Mouse (Mus musculus) Patski (cell line): ENCODE measurements around the gene Gm20388. TPM values are rescaled to one million over a fixed set of nuclear protein-coding genes. Genes with fewer than 3 reads are reported as not detected.

Experiments
- ATAC-seq: fragments of 100-300 bp; one replicate; pipeline ENCODE4 v1.8.0; 2021
- CTCF ChIA-PET: fragments of 350-600 bp; sonication (Branson Sonifier 250); formaldehyde crosslinking; loops from one replicate; lab custom pipeline; 2022; ENCODE audit warnings: inconsistent platforms; lab: Charles Lee
- POLR2A ChIA-PET: fragments of 350-600 bp; sonication (Branson Sonifier 250); formaldehyde crosslinking; loops from one replicate; lab custom pipeline; 2022; ENCODE audit warnings: antibody characterized with exemption, inconsistent platforms; lab: Charles Lee
- DNase-seq: peaks from one replicate; pipeline ENCODE4 v3.0.0-alpha.2; 2011; ENCODE audit warnings: low read depth, low spot score
- H3K27me3 ChIP-seq: fragments of 371-371 bp; one replicate; pipeline ENCODE4 v1.5.1; 2021
- CTCF ChIP-seq: fragments of 100-300 bp; IDR thresholded peaks from one replicate; pipeline ENCODE4 v1.5.1; 2021
- in situ Hi-C: fragments of 300-500 bp; cut with MboI; formaldehyde crosslinking; loops from 3 replicates; pipeline ENCODE4 v1.11.1; 2018; ENCODE audit warnings: low pct_unique_long_range_greater_than_20kb, mixed read lengths
- polyA plus RNA-seq: library from polyadenylated mRNA; unstranded; gene quantifications from one replicate; pipeline ENCODE4 v1.2.3, GENCODE M21; 2021

Gm20388 gene
- polyA plus RNA-seq, 1 experiment from 2014 or later = 86.7 TPM

DNA sequence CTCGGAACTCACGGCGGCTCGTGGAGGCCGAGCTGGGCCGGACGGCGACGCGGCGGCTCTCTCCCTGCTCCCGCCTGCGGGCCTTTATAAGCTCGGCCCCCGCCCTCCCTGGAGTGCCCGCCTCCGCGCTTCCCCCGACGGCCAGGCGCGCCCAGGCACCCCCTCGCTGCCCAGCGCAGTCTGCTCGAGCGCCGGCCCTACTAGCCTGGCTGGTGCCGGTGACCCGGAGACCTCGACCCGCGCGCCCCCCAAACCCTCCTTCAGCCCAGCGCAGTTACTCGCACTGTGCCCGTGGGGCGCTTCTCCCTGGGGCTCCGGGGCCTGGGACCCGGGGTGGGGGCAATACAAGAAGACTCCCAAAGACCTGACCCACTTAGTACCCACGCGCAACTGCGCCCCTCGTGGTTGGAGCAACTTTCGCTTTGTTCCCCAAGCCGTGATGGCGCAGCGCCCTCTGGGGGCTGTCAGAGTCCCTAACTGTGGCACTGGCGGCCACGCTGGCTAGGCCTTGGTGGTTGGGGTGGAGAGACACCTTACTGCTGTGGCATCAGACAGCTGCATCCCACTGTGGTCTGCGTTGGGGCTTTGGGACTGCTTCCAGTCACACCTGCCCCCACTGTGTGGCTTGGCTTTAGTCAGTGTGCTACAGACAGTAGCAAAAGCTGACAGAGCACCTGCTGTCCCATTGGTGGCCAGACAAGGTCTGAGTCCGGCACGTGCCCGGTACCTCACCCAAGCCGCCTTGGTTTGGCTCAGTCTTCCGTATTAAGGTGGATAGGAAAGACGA lies 2640.8 kb downstream of the Gm20388 start, which contains the start of gene Piezo1:
TSS of gene Piezo1 (minus strand) at position 65 of the 787 bp plus-strand sequence.
- in situ Hi-C loops = loop anchor here (10.0 kb wide), 1 partner anchor 47 kb away; no protein-coding TSS in a partner anchor
- POLR2A ChIA-PET = interaction anchor here (0.9 to 6.6 kb wide), 6 partner anchors 27 to 63 kb away, joined by 3 to 55 read pairs (median 4); no protein-coding TSS in a partner anchor
- ATAC-seq (peak; percentile 65), DNase-seq (no peak)
- CTCF ChIA-PET = interaction anchor here (0.6 to 3.4 kb wide), 11 partner anchors 14 to 149 kb away, joined by 3 to 18 read pairs (median 3); no protein-coding TSS in a partner anchor
- TF ChIP-seq CTCF = no peak
- H3K27me3 ChIP-seq = no peaks in the 10 kb centered on the region

GRCm38 (mm10) chr8:122554786-122555185 lies 2644.1 kb downstream of the Gm20388 start:
- TF ChIP-seq CTCF = no peak
- no peak for DNase-seq
- ChIA-PET POLR2A (interaction anchor here (0.6 kb wide), 1 partner anchor 67 kb away, joined by 4 read pairs; no protein-coding TSS in a partner anchor), CTCF (interaction anchor here (0.9 to 1.5 kb wide), 2 partner anchors 30 to 57 kb away, joined by 3 read pairs; no protein-coding TSS in a partner anchor)
- in situ Hi-C loops = loop anchor here (10.0 kb wide), 1 partner anchor 50 kb away; no protein-coding TSS in a partner anchor
- no peak for ATAC-seq
- no peaks in the 10 kb centered on the region for H3K27me3 ChIP-seq

GRCm38 (mm10) chr8:122556030-122557009 lies 2645.7 kb downstream of the Gm20388 start:
- H3K27me3 ChIP-seq = no peaks in the 10 kb centered on the region
- TF ChIP-seq CTCF = no peak
- POLR2A ChIA-PET = interaction anchor here (1.0 kb wide), 1 partner anchor 9 kb away, joined by 3 read pairs; no protein-coding TSS in a partner anchor
- CTCF ChIA-PET = interaction anchor here (1.6 kb wide), 1 partner anchor 8 kb away, joined by 3 read pairs; no protein-coding TSS in a partner anchor
- DNase-seq (no peak), ATAC-seq (peak; percentile 83)
- in situ Hi-C loops = loop anchor here (10.0 kb wide), 1 partner anchor 52 kb away; no protein-coding TSS in a partner anchor

GRCm38 (mm10) chr8:122557248-122558038 lies 2646.8 kb downstream of the Gm20388 start:
- DNase-seq (no peak), ATAC-seq (no peak)
- ChIA-PET CTCF (no interaction called here), POLR2A (interaction anchor here (0.7 to 1.0 kb wide), 2 partner anchors 8 to 10 kb away, joined by 3 read pairs; no protein-coding TSS in a partner anchor)
- in situ Hi-C loops = loop anchor here (10.0 kb wide), 1 partner anchor 53 kb away; no protein-coding TSS in a partner anchor
- no peaks in the 10 kb centered on the region for H3K27me3 ChIP-seq
- no peak for TF ChIP-seq CTCF

DNA sequence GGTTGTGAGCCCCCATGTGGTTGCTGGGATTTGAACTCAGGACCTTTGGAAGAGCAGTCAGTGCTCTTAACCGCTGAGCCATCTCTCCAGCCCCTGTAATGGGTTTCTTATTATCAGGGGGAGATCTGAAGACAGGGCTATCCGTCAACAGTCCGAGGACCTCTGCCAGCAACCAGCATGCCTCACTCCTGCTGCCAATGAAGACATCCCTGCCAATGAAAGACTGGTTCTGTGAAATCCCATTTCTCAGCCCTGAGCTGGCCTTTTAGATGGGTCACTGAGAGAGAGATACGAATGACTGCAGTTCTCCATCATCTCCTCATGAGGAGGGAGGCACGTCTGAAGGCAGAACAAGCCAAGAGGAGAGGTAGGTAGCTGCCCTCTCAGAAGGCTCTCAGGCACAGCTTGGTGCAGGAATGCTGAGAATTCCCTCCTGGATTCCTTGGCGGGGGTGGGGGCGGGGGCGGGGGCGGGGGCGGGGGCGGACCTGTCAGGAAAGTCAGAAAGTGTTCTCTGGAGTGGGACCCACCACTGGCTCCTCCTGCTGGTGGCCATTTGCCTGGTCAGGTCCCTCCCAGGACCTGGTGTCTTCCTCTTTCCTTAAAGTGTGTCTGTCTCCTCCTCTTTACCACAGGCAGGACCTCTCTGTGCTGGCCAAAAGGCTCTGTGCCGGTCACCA lies 2648.2 kb downstream of the Gm20388 start:
- ChIA-PET CTCF (no interaction called here), POLR2A (no interaction called here)
- H3K27me3 ChIP-seq = no peaks in the 10 kb centered on the region
- in situ Hi-C loops = loop anchor here (10.0 kb wide), 1 partner anchor 54 kb away; no protein-coding TSS in a partner anchor
- DNase-seq (no peak), ATAC-seq (no peak)
- no peak for TF ChIP-seq CTCF

DNA sequence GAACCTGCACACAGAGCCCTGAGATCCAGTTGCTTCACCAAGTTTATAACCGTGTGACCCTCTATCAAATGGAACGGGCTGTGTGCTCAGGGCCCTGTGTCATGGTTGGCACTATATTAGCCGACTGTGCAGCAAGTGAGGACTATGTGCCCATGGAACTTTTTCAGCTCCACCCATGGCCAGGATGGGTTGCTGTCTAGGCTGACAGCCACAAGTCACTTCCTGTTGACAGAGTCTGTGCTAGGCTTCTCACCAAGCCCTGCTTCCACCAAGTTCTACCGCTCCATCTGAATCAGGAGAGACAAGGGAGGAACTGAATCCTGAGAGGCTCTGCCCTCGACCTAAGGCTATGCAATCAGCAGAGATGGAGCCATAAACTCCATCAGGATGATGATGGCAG lies 2650.6 kb downstream of the Gm20388 start:
- CTCF ChIA-PET = no interaction called here

DNA sequence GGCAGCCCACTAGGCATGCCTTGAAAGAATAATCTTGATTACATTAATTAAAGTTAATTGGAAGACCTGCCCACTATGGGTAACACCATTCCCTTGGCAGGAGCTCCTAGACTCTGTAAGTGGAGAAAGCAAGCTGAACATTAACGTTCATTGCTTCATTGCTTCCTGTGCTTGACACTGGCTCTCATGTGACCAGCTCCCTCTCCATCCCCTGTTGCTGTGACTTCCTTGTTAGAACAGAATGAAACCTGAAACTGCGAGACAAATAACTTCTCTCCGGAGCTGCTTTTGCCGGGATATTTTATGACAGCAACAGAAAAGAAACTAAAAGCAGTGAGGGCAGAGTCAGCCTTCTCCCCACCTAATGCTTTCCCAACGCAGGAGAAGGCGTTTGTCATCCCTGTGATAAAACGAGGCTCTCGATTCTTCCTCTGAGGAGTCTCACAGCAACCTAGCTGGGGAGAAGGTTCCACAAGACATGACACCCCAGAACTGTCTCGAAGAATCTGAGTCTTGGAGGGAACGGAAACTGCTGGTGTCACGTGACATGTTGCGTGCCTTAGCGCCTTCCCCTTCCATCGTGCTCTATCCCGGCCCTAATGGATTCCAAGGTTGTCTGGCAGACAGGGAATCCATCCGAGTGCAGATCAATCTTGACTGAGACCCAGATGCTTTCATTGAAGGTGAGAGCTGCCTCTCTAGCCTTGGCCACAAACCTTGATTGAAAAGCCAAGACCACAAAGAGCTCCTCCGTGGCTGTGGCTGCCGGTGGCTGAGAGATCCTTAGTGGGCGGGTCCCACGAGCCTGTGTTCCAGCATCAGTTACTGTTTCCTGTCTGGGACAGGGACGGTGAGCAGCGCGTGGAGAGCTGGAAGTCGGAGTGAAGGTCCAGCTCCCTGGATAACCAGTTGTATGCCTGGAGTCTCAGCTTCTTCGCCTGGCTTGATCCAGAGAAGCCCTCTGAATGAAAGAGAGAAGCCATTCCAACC lies 2654.0 kb downstream of the Gm20388 start:
- no peak for DNase-seq
- ATAC-seq = no peak
- ChIA-PET POLR2A (interaction anchor here (1.2 kb wide), 1 partner anchor 15 kb away, joined by 3 read pairs; no protein-coding TSS in a partner anchor), CTCF (interaction anchor here (1.6 kb wide), 1 partner anchor 9 kb away, joined by 3 read pairs; no protein-coding TSS in a partner anchor)
- TF ChIP-seq CTCF = no peak
- no peaks in the 10 kb centered on the region for H3K27me3 ChIP-seq
- in situ Hi-C loops = no loop called here

More for the DNA sequence above, 2650.6 kb downstream of the Gm20388 start:
- DNase-seq (no peak), ATAC-seq (no peak)
- POLR2A ChIA-PET = no interaction called here
- in situ Hi-C loops = no loop called here
- TF ChIP-seq CTCF = no peak
- no peaks in the 10 kb centered on the region for H3K27me3 ChIP-seq
